Mouse (Mus musculus) embryonic stem cell, embryonic (primary cell): Measurements from ENCODE around the gene Dohh.

ENCODE experiments used
- CTCF ChIA-PET, 4 experiments: fragments of 300-600 bp in 2 of 4; fragments of 350-600 bp in 2 of 4; sonication (Branson Sonifier 250); formaldehyde crosslinking; loops; one replicate each; lab custom pipeline; 2022; ENCODE audit warnings: inconsistent platforms in 2 of 4; lab: Charles Lee
- POLR2A ChIA-PET, 4 experiments: fragments of 300-600 bp in 2 of 4; fragments of 350-600 bp in 2 of 4; sonication (Branson Sonifier 250); formaldehyde crosslinking; loops; one replicate each; lab custom pipeline; 2022; ENCODE audit warnings: antibody characterized with exemption in 4 of 4, inconsistent platforms in 1 of 4; lab: Charles Lee

Dohh gene

DNA sequence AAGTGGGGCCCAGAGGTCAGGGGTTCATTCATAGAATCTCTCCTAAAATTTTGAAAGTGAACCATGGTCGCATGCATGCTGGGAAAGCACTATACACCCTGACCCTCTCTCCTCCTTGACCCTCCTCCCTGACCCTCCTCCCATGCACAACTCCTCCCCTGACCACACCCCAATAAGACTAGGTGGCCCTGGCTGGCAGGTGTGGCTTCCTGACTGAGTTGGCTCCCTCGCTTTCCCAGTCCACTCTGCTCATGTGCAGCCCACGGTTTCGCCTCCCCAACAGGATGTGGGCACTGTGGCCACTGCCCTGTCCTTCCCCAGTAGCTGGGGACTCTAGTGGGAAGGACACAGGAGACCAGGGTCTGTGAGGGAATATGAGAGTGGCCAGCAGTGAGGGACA, 26.1 kb downstream of the Dohh start:
- ChIA-PET CTCF (interaction anchor here in 1 of 4 experiments (0.9 to 1.6 kb wide), 5 partner anchors 9 to 118 kb away, joined by 3 to 6 read pairs (median 5); partner anchors contain the start of gene Pip5k1c), POLR2A (interaction anchor here in 3 of 4 experiments (0.6 to 10.0 kb wide), 9 partner anchors 8 to 746 kb away, joined by 3 to 104 read pairs (median 5); partner anchors contain the start of genes 4930404N11Rik (in 1 of the 3), Dohh (in 1 of the 3), Gm48551 (in 1 of the 3) and Pip5k1c (in 1 of the 3))

DNA sequence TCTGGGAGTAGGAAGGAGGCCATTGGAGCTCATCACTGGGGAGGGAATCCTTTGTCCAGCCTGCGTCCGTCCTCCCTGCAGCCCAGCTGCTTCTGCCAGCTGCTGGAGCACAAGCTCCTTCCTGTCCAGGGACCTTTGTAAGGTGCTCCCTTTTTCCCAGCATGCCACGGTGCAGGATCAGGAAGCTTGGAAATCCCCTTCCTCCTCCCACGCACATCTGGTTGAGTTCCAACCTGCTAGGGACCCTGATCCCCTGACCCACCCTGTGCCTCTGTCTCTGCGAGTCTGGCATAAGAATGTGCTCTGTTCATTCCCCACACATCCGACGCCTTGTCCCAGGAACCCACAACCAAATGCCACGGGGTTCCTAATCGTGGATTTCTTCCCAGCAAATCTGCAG, 26.8 kb downstream of the Dohh start:
- ChIA-PET CTCF (interaction anchor here in 2 of 4 experiments (0.6 to 1.6 kb wide), 8 partner anchors 9 to 140 kb away, joined by 3 to 9 read pairs (median 5); partner anchors contain the start of gene Pip5k1c (in 1 of the 2)), POLR2A (interaction anchor here in 3 of 4 experiments (0.5 to 10.0 kb wide), 11 partner anchors 8 to 746 kb away, joined by 3 to 104 read pairs (median 4); partner anchors contain the start of genes 4930404N11Rik (in 1 of the 3), Dohh (in 1 of the 3), Gm48551 (in 1 of the 3) and Pip5k1c (in 1 of the 3))

DNA sequence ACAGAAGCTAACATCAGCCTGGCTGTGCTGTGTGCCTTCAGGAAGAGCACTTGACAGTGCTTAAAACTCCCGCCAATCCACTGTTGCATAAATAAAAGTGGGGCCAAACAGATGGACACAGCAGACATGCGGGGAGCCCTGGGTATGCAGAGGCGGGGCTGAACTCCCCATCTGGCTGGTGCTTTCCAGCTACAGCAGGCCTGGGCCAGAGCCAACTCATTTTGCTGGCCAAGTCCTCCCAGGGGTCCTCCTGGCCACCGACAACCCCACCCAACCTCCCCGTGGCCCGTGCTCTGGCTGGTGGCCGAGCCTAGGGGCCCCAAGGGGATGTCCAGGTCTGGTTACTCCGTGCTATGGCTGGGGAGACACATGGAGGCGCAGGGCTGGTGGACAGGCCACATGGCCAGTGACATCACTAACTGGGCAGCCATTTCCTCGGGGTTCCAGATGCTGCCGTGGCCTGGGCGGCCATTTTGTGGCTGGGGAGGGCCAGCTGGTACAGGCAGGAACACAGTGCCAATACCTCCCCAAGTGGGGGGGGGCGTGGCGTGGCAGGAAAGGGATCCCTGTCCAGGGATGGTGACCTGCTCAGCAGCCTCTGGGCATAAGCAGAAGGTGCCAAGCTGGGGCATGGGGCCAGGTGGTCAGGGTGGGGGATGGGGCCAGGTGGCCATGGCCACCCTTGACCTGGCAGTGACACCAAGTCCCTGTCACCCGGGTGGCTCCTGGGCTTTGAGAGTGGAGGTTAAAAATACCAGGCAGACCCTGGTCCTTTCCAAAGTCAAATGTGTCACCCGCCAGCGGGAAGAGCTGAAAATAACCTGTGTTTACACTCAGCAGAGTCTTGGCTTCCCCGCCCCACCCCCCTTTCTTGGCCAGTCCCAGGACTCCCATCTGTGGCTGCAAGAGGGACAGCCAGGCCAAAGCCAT, 27.5 kb downstream of the Dohh start:
- CTCF ChIA-PET = interaction anchor here in 2 of 4 experiments (0.6 to 1.6 kb wide), 10 partner anchors 10 to 187 kb away, joined by 3 to 9 read pairs (median 4); partner anchors contain the start of gene Pip5k1c (in 1 of the 2)
- POLR2A ChIA-PET = interaction anchor here in 3 of 4 experiments (0.5 to 10.0 kb wide), 18 partner anchors 9 to 152 kb away, joined by 3 to 104 read pairs (median 6); partner anchors contain the start of genes 4930404N11Rik (in 1 of the 3), Dohh (in 1 of the 3), Fzr1 (in 1 of the 3) and Gm48551 (in 1 of the 3)

DNA sequence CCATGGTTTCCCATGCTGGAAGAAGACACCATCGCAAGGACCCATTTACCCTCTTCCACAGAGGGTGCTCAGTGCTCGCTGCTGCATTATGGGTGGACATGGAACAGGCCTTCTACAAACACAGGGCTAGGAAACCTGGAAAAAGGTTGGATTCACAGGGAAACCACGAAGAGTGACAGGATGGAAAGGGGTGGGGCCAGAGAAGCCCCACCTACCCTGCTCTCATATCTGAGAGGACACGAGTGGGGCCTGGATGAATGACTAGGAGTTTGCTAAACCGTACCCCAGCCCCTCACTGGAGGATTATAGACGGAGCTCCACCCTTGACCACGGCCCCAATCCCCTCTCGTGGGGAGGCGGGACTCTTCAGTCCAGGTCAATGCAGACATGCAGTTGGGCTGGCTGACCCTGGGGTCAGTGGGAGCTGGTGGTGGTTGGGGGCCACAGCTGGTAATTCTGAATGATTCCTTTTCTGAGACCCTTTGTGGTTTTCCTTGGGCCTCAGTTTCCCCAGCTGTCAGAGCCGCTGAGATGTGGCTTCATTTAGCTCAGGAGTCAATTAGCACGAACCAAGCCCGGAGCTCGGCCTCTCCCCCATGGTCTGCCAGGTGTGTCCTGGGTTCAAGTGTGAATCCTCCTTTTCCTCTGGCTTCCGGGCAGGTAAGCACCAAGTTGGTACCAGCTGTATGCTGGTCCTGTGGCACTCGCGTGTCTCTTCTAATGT, 28.5 kb downstream of the Dohh start:
- POLR2A ChIA-PET = interaction anchor here in 3 of 4 experiments (0.6 to 10.0 kb wide), 27 partner anchors 8 to 237 kb away, joined by 3 to 104 read pairs (median 4); partner anchors contain the start of genes Fzr1 (in 2 of the 3), Cactin (in 1 of the 3), Eef2 (in 1 of the 3) and Mfsd12 (in 1 of the 3)
- CTCF ChIA-PET = interaction anchor here in 3 of 4 experiments (0.6 to 7.4 kb wide), 16 partner anchors 8 to 194 kb away, joined by 3 to 98 read pairs (median 4); partner anchors contain the start of genes Cactin (in 1 of the 3), Celf5 (in 1 of the 3) and Pip5k1c (in 1 of the 3)

DNA sequence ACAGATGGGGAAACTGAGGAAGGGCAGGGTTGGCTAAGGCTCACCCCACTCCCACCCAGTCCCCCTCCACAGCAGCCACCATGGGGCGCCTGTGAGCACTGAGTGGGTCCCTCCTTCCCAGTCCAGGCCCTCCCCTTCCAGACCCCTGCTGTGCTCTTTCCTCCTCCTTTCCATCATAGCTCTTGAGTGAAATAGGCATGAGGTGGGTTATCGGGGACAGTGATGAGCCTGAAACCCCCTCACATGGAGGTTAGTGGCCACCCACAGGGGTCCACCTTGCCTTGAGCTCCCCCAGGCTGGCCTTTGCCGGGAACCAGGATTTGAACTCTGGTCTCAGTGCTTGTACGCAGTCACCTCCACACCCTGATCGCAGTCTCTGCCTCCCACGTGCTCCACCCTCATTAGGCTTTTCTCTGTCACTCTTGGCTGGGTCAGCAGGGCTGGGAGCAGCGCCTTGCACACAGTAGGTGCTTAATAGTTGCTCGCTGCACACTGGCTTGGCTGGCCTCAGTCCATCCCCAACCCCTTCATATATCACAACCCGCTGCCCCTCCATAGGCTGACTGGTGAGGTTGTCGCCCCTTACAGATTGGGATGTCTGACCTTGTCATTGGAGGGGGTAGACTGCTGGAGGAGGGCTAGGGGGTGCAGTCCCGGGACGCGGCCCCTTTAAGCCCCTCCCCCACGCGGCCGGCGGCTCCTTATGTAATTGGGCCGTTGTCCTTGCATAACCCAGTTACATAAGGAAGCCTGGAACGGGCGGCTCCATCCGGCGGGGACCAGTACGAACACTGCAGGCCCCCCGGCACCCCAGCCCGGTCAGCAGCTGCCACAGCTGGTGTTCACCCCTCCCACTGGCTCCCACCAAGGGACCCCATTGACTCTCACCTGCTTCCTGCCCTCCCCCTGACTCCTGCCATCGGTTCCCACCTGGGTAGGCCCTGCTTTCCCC, 29.4 kb downstream of the Dohh start:
- ChIA-PET CTCF (interaction anchor here in 3 of 4 experiments (0.5 to 7.4 kb wide), 24 partner anchors 8 to 391 kb away, joined by 3 to 98 read pairs (median 3); partner anchors contain the start of genes Cactin (in 1 of the 3), Celf5 (in 1 of the 3), Pip5k1c (in 1 of the 3) and Tjp3 (in 1 of the 3)), POLR2A (interaction anchor here in 3 of 4 experiments (0.6 to 10.0 kb wide), 30 partner anchors 8 to 399 kb away, joined by 3 to 104 read pairs (median 4); partner anchors contain the start of genes Fzr1 (in 2 of the 3), Pip5k1c (in 2 of the 3), Cactin (in 1 of the 3) and Eef2 (in 1 of the 3))

DNA sequence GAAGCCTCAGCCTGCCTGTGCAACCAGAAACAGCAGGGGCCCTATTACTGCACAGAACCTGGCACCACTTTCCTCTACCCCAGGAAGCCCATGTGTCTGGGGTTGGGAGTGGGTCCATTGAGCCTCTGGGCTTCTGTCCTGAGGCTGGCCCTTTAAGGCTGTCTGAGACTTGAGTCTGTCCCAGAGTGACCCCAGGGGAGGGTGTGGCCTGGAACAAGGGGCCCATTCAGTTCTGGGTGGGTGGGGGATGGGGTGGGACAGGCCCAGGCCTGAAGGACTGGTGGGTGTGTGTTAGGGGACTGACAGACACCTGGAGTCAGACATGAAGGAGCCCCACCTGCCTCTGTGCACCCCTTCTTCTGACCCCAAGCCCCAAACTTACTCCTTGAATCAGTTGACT, 30.5 kb downstream of the Dohh start:
- POLR2A ChIA-PET = interaction anchor here in 3 of 4 experiments (0.6 to 10.0 kb wide), 14 partner anchors 10 to 400 kb away, joined by 3 to 104 read pairs (median 10); partner anchors contain the start of genes Fzr1 (in 1 of the 3), Gng7 (in 1 of the 3) and Pip5k1c (in 1 of the 3)
- CTCF ChIA-PET = interaction anchor here in 2 of 4 experiments (0.6 to 7.4 kb wide), 9 partner anchors 10 to 392 kb away, joined by 3 to 98 read pairs (median 4); partner anchors contain the start of gene Tjp3 (in 1 of the 2)

DNA sequence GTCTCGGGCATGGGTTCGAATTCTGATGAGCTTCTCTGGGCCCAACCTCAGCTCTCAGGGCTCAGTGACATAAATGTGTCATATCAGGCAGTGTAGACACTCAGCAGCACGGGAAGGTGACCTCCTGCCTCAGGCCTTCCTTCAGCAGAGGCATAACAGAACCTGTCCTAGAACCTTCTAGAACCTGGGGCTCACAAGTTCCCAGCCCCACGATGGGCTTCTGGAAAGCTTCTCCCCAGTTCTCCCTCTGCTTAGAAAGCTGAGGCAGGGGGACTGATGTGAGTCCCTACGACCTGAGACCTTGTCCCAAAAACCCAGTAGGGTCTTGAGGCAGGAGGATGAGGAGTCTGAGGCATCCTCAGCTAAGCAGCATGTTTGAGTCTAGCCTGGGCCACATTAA, 30.9 kb downstream of the Dohh start:
- POLR2A ChIA-PET = interaction anchor here in 3 of 4 experiments (0.6 to 10.0 kb wide), 10 partner anchors 8 to 240 kb away, joined by 4 to 104 read pairs (median 20); partner anchors contain the start of genes Fzr1 (in 1 of the 3), Pip5k1c (in 1 of the 3) and Tjp3 (in 1 of the 3)
- CTCF ChIA-PET = interaction anchor here in 3 of 4 experiments (0.5 to 7.4 kb wide), 6 partner anchors 10 to 174 kb away, joined by 3 to 98 read pairs (median 4); partner anchors contain the start of gene Ncln (in 1 of the 3)

DNA sequence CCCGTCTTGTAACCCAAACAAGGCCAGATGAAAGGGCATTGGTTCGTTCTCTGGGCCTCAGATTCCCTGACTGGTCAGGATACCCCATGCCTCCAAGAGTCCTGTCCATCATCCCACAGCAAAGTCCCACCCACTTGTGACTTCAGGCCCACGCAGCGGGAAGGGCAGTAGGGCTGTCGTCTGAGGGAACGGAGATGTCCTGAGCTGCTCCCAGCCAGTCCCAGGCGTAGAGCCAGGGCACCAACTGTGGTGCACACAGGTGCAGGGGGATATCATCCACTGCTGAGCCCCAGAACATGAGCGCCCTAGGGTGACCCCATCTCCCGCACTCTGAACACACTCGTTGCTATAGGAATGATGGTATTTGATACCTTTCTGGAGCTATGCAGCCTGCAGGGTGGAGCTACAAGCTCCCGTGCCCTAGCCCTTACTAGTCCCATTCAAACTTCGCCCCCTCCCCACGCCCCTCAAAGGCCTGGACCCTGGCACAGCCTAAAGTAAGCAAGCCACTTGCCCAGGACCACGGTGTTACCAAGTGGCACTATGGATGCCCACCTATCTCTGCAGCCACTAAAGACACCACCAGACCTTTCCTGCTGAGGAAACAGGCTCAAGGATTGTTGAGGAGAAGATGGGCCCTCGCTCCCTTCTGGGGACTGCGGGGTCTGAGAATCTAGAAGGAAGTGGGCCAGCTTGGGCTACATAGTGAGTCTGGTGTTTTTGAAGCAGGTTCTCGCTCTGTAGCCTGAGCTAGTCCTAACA, 31.5 kb downstream of the Dohh start:
- ChIA-PET CTCF (interaction anchor here (0.5 to 7.4 kb wide), 23 partner anchors 8 to 1189 kb away, joined by 3 to 98 read pairs (median 3); partner anchors contain the start of genes Fzr1 (in 1 of the 4), Hmg20b (in 1 of the 4), Mum1 (in 1 of the 4) and Ncln (in 1 of the 4)), POLR2A (interaction anchor here in 3 of 4 experiments (0.6 to 10.0 kb wide), 25 partner anchors 8 to 310 kb away, joined by 3 to 104 read pairs (median 5); partner anchors contain the start of genes Apba3 (in 1 of the 3), Celf5 (in 1 of the 3), Dohh (in 1 of the 3) and Eef2 (in 1 of the 3))

DNA sequence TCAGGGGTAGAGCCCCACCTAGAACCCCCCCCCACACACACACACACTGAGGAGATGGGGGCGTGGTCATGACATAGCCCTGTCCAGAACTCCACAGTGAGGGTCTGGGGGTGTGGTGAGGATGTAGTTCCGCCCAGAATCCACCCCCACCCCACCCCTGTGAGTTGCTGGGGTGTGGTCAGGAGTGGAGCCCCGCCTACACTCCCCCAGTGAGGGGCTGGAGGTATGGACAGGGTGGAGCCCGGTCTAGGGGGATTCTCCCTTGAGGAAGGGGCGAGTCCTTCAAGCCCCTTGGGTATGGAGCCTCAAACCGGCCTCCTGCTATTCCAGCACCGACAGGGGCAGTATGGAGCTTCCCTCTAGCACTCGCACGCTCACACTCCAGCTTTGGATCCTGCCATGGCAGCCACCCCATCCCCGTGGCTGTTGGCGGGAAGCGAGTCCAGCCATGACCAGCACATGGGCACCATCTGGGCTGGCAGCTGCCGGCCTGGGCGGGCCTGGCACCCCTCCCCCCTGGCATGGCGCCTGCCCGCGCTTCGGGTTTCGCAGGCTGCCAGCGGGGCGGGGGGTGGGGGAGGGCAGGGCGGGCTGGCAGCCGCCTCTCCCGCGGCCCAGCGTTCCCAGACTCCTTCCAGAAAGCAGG, 32.5 kb downstream of the Dohh start:
- POLR2A ChIA-PET = interaction anchor here (0.6 to 10.0 kb wide), 37 partner anchors 9 to 1213 kb away, joined by 3 to 104 read pairs (median 4); partner anchors contain the start of genes Apba3 (in 1 of the 4), Celf5 (in 1 of the 4), Dohh (in 1 of the 4) and Eef2 (in 1 of the 4)

DNA sequence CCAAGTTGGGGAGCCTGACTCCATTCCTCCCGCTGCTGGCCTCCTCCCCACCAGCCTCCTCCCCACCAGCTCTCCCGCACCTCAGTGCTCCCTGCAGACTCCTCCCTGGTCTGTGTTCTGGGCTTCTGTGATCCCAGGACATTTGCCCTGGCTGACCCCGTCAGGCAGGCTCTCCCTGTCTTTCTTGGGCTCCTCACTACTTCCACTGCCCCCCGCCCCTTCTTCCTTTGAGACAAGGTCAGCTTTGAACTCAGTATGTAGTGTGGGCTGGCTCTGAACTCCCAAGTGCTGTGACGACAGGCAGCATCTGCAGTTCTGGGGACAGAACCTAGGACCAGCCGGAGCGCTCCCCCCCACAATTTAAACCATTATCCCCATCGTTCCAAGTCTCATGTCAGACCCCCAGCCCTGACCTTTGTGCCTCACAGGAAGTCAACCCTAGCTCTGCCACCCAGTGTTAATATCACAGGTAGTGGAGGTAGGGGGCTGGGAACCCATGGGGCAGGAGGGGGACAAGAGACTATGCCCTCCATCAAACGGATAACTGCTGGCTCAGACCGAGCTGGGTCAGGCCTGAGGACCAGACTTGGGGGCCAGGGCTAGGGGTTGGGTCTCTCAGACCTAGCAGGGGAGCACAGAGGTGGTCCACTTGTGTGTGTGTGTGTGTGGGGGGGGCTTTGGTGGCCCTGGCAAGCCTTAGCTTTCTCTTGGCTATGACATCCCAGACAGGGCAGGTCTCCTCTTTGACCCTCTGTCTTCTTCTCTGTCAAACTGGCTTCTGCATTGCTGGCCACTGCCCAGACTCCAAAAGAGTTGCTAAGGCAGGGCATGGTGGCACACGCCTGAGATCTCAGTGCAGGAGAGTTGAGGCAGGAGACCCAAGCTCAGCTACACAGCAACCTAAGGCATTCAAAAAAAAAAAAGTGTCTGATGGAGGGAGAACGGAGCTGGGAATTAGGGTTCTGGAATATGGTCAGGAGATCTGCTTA, 33.3 kb downstream of the Dohh start:
- ChIA-PET POLR2A (interaction anchor here (0.6 to 10.0 kb wide), 33 partner anchors 9 to 1212 kb away, joined by 3 to 104 read pairs (median 5); partner anchors contain the start of genes Apba3 (in 1 of the 4), Fzr1 (in 1 of the 4), Gna15 (in 1 of the 4) and Map2k2 (in 1 of the 4)), CTCF (interaction anchor here (0.5 to 7.4 kb wide), 28 partner anchors 9 to 1018 kb away, joined by 3 to 98 read pairs (median 4); partner anchors contain the start of genes Pip5k1c (in 2 of the 4), Fzr1 (in 1 of the 4), Hmg20b (in 1 of the 4) and Mbd3 (in 1 of the 4))

More for the DNA sequence above, 32.5 kb downstream of the Dohh start:
- CTCF ChIA-PET = interaction anchor here (0.6 to 7.4 kb wide), 35 partner anchors 9 to 1190 kb away, joined by 3 to 98 read pairs (median 4); partner anchors contain the start of genes Hmg20b (in 2 of the 4), Pip5k1c (in 2 of the 4), Atcay (in 1 of the 4) and Celf5 (in 1 of the 4)

DNA sequence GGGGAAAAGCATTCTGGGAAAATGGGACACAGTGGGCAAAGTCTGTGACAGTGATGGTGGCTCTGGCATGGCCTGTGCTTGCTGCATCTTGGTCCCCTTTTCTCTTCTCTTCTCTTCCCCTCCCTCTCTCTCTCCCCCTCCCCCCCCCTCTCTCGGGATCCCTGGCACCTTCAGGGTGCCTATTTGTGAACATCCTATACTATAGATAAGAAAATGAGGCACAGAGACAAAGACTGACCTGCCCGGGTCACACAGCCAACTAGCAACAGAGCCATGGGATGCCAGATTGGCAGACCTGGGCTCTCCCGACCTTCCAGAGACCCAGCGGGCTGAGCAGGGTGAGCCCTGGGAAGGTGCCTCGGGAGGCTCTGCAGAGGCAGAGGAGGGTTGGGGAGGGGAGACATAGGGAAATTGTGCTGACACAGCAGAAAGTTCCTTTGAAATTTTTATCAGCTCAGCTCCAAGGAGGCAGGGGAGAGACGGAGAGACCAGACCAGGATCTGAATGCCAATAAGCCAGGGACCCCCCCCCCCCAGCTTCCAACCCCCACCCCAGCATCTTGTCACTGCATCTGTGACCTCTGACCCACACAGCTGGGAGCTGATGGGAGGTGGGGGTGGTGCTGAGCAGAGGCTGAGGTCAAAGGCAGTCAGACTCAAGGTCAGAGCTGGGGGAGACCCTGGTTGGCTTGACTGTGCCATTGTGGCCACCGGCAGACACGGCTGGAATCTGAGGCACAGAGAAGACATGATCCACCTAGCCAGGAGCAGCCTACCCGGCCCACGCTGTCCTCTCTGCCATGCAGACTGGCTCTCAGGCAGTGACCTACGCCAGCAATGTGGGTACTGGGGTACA, 34.2 kb downstream of the Dohh start:
- ChIA-PET CTCF (interaction anchor here in 3 of 4 experiments (0.5 to 7.4 kb wide), 15 partner anchors 11 to 511 kb away, joined by 3 to 98 read pairs (median 4); no protein-coding TSS in a partner anchor), POLR2A (interaction anchor here in 3 of 4 experiments (0.6 to 10.0 kb wide), 25 partner anchors 9 to 848 kb away, joined by 3 to 104 read pairs (median 5); partner anchors contain the start of genes Celf5 (in 1 of the 3), Dohh (in 1 of the 3), Fzr1 (in 1 of the 3) and Gm48551 (in 1 of the 3))
